Mouse (Mus musculus) thymus, postnatal 10 days (tissue): ENCODE measurements at regions not wholly inside any gene's neighbourhood (a gene's known extent, or its start where the extent isn't known, plus 50 kb on each side); places are given as distances from the start of the nearest gene placed in this dataset.

Source experiments
- DNase-seq, 2 experiments: peaks; one replicate each; pipeline ENCODE4 v3.0.0; 2021; ENCODE audit warnings: low spot score in 2 of 2

DNA sequence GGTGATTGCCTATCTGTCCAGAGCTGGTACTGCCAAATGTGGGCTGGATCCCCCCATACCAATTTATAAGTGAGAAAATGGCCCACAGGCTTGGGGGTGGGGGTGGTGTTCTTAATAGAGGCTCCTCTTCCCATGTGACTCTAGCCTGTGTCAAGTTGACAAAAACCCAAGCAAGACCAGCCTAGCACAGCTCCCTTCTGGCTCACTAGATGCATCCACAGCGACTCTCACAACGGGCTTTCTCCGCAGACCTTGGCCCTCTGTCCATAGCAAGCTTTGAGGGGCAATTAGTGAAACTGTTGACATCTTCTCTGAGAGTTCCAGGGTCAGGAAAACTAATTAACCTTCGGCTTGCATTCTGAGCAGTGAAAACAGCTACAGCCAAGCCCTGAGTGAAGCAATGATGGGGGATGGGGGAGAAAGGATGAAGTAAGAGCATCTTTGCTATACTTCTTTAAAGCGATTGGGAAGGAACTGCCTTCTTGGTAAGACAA, 281.3 kb downstream of the Cdh26 start:
- no peak for DNase-seq

DNA sequence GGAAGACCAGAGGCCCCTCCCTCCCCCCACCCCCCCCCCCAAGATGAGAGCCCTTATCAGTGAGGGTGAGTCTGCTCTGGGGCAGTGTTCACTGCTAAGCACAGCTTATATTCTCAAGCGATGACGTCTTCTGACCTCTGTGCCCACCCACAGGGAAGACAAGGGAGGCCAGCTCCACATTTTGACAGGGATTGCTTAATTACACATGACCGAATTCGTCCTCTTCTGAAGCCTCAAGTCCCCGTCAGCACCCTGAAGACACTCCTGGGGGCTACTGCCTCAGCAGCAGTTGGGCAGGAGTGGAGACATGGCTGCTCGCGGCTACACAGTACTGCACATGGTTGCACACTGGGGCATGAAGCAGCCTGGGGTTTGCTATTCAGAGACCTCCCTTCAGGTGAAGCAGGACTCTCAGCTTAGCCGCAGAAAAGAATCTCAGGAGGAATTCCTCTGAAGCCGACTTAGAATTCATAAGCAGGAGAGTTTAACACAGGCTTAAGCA, 282.1 kb downstream of the Cdh26 start:
- DNase-seq: no peak

DNA sequence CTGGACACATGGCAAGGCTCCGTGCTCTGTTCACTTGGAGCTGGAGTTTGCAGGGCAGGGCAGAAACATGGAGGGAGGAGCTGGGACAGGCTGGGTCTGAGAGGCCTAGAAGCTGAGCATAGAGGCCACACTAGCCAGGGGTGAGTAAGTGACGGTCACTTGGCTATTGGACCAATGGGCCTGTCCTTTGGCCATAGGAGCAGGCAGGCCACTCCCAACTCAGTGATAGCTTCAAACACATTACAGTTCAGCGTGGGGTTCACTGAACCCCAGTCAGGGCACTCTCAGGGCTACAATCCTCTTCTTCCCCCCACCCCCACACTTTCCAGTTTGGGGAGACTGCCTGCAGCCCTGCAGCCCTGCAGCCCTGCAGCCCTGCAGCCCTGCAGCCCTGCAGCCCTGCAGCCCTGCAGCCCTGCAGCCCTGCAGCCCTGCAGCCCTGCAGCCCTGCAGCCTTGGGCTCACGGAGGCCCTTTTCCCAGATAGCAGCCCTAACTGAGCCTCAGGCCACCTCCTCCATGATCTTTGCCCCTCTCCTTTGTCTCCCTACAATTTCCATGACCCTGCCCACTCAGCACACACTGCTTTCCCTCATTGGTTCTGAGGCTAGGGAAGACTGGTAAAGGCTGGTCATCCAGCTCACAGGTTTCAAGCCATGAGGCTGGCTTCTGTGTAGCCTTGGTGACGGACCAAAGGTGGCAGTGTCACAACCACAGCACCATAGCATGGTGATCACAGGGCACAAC, 285.3 kb downstream of the Cdh26 start:
- DNase-seq: no peak

DNA sequence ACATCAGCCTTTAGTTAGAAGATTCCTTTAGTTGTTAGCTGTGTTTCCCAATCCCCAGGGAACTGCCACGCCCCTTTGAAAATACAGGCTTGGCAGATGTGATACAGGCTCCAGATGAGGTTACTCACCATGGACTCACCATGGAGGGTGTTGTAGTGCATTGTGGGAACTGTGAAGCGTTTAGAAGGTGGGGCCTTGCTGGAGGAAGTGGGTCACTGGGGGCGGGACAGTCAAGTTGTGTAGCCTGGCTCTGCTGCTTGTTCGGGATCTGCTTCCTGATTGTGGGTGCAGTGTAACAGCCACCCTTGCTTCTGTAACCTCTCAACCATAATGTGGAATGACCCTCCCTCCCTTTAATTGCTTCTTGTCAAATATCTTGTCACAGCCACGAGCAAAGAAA, 287.7 kb downstream of the Cdh26 start:
- DNase-seq: no peak

DNA sequence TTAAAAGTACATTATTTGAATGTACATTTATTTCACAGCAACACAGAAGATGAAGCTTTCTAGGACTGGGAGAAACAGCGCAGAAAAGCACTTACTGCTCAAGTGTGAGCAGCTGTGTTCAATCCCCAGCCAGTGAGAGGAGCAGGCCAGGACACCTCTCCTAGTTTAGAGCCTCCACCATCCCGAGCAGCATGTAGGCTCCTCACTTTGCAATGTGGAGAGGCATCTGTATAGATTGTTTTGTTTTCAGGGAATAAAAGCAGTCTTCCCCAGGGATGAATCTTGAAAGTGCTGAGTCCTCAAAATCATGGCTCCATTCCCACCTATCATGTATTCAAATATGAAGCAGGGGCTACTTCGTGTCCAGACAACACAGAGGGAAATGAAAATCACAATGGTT, 293.1 kb downstream of the Cdh26 start:
- no peak for DNase-seq

DNA sequence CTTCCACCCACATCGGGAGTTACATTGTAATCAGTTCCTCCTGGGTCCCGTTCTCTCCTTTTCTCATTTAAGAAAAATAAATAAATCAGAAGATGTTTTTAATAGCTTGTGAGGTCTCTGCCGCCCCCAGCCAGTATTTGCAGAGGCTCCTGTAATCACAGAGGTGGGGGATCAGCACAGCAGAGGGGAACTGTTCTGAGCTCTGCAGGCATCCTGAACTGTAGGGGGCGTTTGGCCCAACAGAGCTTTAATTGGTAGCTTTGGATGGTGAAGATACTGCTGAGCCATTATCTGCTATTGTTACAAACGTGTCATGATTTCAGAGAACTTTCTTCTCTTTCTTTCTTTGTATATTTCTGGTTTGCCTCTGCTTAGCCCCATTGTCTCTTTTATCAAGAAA, 293.9 kb downstream of the Cdh26 start:
- no peak for DNase-seq

DNA sequence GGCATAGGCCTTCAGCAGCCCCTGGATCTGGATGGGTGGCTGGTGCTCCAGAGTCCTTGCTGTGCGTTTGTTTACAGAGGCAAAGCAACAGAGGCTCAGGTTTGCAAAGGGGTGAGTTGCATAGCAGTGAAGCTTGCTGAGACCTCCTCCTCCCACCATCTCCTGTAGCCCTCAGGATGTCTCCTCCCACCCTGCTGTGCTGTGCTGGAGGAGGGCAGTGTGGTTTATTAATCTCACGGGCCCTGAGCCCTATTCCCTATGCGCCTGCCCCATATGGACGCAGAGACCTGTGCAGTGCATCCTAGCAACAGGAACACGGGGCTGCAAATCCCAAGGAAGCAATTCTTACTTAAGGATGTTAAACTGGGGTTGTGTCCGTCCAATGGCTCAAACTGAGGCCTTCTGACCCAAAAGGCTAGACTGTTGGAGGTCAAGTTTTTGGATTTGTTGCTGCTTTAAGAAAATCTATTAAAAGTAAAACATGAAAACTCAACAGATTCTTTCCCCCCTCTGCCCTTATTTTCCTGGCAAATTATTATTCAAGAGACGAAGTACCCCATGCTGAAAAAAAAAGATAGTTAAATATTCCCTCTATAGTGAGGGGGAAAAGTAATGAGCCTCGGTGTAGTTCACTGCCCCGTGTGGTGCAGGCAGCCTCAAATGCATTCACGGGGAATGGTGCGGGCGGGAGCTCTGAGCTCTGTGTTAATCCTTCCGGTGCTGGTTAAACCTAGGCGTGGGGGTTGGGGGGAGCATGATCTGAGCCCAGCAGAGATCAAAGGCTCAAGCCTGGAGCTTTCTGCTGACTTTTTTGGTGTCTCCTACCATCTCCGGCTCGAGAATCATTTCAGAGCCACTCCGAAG, 297.8 kb downstream of the Cdh26 start:
- peak; percentile 49 for DNase-seq

DNA sequence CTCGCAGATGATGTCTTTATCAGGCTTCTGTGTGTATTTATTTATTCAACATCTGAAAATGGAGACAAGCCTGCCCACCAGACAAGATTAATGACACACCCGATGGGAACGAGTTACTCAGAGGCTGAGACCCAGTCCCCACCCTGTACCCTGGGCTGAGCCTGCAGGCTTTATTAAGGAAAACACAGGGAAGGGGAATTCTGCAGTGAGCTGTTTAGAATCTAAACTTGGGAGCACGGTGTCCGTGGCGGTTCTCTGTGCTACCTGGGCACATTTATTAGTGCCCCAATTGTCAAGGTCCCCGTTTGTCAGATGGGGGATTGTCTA, 298.4 kb downstream of the Cdh26 start:
- DNase-seq: no peak

DNA sequence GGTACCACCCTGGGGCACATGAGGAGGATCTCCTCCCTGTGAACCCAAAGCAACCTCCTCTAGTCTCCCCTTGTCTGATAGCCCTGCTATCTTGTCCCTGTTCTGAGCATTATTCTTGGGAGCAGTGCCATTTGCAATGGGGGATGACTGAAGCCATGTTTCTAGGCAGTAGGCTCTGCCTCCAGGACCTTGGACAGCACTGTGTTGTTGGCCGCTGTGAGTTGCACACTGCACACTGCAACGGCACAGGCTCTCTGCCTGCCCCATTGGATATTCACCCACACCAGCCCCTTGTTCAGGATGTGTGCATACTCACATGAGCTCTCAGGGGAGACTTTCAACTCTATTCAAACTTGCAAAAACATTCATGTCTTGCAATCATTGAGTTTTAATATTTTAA, 304.8 kb downstream of the Cdh26 start:
- peak in 1 of 2 experiments; percentile 10 for DNase-seq

DNA sequence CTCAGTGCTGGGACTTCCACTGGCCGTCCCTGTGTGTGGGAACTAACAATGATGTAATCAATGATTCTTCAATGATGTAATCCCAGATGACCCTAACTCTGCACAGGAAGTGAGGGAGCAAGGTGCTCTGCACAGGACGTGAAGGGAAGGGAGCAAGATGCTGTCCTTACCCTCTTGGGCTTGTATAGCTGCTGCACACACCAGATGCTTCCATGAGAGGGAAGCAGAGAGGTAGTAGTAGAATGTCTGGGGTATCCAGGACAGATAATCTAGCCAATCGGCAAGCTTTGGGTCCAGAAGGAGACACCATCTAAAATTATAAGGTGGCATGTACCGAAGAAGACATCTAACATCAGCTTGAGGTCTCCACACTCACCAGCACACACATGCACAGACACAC, 314.3 kb downstream of the Cdh26 start:
- no peak for DNase-seq

DNA sequence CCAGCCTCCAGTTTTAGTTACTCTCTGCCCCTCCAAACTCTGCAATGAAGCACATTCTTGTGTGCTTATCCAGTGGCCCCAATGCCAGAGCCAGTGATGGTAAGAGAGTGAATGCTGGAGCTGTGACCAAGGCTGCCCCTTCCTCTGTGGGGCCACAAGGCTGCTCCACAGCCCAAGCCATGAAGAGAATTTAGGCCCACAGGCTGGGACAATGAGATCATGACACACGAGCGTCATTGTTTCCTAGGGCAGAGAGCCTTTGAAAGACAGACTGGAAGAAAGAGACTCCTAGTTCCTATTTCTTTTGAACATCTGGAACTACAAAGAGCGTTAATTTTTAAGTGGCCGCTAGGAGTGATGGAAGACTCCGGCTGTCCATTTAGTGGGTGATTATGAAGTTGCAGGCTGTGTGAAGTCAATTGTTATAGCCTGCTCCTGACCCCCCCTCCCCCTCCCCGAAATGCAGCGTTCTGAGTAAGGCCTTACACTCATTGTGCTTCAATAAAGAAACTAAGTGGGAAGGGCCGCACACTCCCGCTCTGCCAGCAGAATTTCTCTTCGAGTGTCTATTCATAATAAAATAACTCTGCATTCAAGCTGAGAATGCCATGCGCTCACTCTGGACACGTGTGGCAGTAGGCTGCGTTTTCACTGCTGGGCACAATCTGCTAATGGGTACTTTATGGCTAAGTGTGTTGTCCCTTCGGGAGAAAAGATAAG, 315.1 kb downstream of the Cdh26 start:
- no peak for DNase-seq

DNA sequence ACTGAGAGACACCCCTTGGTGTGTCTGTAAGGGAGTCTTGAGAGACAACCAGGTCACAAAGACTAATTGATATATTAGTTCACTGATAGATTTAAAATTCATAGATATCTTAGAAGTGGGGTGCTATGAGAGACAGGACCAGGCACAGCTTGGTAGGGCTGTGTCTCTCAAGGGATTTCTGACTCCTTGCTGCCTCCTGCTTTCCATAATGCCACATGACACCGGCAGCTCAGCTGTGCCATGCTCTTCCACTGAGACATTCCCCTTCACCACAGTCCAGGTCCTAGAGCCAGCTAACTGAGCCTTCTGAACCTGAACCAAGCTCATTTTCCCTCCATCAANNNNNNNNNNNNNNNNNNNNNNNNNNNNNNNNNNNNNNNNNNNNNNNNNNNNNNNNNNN, 320.9 kb downstream of the Cdh26 start:
- no peak for DNase-seq

DNA sequence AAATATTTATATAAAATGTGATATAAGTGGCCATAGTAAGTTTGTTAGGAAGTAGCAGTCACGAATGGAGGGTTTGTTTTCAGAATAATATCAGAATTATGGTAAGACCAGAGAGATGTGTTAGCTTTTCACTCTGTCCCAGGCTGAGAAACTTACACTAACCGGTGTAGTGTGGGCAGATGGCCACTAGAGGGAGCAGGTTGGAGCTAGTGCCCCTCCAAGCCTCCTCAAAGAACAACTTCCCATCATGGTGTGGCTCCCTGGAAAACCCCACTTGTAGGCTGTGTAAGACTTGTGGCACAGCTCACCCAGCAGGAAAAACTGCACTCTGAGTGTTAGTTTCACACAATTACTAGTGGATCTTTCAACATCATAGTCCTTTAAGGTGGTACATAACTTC, 328.0 kb downstream of the Cdh26 start:
- DNase-seq: peak in 1 of 2 experiments; percentile 53

DNA sequence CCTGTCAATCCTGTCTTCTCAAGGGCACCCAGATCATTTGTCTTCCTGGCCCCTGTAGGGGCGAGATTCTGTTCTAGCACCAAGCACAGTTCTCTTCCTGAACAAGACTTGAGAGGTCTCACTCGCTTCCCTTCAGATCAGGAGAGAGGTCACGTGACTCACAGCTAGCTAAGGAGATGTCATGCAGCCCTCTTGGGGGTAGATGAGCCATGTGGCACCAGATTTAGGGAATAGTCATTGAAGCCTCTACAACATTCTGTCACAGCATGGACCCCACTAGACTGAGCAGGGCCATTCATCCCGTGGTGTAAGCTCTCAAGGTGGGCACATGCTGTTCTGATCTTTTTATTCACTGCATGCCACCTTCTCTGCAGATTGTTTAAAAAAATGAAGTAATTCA, 338.2 kb downstream of the Cdh26 start:
- DNase-seq: no peak

DNA sequence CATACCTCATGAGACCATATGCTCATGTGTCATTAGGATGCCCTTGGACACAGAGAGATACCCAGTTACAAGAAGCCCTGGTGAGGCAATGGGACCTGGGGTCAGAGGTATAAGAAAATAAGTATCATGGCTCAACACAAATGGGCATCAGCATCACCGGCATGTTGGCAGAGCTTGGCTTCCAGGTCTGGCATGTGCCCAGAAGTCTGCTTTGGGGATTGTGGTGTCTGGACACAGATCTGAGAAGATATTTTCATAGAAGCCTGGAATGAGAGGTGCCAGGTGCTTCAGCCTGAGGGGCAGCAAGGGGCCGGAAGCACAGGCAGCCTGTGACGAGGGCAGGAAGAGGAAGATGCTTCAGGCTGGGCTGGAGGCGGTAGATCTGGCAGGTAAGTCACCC, 338.7 kb downstream of the Cdh26 start:
- no peak for DNase-seq

DNA sequence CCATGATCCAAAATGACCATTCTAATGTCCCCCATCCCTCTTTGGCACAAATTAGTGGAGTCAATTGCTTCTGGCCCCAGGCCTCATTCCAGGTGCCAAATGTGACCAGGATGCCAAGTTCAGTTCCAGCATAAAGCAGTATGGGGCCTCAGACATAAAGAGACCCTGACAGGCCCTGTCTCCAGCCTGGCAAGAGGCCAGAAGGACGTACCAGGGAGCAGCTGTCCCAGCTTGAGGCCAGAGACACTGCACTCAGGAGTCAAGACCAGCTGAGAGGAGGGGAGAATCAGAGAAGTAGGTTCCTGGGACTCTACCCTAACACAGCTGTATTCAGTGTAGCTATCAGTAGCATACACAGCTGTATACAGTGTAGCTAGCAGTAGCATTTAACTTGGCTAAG, 341.1 kb downstream of the Cdh26 start:
- DNase-seq: no peak

DNA sequence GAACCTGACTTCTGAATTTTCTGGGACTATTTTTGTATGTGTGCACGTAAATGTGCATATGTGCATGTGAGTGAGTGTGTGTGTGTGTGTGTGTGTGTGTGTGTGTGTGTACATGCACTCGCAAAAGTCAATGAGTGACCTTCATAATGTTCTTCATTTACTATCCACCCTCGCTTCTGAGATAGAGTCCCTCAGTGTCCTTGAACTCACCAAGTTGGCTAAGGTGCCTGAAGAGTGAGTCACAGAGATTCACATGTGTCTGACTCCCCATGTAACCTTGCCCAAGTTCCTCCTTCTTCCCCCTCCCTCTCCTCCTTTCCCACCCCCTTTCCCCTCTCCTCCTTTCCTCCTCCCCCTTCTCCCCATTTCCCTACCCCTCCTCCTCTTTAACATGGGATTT, 341.6 kb downstream of the Cdh26 start:
- no peak for DNase-seq

DNA sequence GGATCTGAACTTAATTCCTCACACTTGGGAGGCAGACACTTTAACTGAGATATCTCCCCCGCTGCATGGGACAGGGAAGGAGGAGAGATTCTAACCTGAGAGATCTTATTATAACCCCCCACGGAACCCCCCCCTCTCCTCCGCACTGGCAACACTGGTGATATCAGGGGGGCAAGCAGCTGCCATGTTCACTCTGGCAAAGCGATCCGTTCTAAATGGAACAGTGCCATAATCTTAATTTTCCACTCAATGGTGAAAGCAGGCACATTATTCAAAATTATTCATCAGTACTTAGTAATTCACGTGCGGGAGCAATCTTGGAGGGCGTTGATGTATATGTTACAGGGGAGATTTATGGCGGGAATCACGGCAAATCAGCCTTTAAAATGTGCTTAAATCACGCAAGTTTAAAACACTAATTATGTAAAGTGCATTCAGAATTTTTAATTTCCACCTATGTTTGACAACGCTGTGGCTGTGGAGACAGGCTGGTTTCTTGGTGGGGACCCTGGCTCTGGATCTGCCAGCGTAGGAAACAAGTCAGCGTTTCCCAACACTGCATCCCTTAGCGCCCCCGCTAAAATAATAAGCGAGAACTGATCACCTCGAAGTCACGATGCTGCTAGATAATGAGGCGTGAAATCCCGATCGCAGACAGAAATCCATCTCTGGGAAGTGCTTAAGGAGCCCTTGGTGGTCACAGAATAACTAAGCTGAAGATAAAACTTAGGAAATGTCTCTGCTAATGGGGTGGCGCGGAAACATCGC, 354.7 kb downstream of the Cdh26 start:
- no peak for DNase-seq

DNA sequence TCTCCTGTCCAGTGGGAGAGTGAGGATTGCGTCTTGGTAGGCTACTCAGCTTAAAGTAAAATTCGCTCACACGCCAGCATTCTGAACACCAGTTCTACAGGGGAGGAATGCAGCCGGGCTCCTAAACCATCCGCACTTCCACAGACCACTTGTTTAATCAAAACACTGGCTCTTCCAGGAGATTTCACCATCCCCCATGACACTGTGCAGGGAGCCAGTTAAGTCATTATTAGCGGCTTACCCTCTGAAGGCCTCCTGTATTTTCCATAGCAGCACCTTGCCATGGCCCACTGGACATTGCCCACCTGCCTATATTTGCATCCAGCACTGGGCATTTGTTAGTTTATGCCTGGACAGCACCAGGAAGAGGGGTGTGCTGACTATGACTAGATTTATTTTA, 355.5 kb downstream of the Cdh26 start:
- no peak for DNase-seq

DNA sequence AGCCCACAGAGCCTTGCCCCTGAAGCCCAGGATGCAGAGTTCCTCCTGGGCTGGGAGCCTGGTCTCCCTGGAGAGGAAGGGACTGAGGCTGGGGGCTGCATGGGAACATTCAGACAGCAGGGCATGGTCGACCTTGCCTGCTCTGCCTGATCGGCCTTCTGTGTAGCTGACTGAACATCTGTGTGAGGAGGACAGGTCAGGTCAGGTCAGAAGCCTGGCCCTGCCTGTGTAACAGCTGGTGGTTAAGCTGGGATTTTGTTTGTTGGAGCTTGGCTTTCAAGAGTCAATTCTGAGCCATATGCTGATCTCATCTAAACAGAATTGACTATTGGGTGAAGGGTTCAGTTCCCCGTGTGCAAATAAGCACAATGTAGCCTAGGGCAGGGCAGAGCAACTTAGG, 365.5 kb downstream of the Cdh26 start:
- DNase-seq: no peak

DNA sequence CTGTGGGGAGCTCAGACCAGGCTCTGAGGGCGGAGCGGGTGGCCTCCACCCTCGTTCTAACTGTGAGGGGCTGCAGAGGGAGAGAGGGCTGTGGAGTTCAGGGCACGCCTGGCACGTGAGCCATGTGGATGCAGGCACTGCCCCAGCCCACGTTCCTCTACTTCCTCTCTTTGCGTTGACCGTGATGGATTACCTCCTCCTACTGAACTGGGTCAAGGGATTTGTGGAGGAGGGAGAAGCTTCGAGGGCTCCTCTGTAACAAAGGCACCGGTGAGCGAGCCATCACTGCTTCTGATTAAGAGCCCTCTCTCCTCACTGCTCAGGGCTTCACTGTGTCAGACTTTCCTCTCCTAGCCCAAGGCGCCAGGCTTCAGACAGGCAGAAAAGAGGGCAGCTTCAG, 371.1 kb downstream of the Cdh26 start:
- no peak for DNase-seq

DNA sequence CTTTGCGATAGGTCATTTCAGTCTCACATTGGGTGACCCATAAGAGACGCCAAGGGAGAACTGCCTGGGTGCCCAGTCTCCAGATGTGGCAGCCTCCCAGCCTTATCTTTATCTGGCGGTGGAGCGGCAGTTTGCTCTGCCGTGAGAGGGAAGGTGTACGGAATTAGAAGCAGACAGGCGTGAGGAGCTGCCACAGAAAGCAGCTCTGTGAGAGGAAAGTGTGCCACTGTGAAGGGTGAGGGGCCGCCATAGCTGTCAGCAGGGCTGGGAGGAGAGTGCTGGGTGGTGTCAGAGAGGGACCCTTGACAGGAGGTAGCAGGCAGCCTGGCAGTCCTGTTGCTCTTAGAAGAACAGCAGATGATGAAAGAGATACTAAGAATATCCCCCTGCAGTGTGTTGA, 375.0 kb downstream of the Cdh26 start:
- DNase-seq: no peak
